Mouse (Mus musculus) olfactory bulb, adult 2 months (tissue): Measurements from ENCODE around the gene Slc5a4a.

ENCODE experiments used
- CTCF ChIP-seq: fragments of 200-500 bp; IDR thresholded peaks from 2 replicates; pipeline ENCODE4 v1.5.1; 2012; ENCODE audit warnings: low read depth, mild to moderate bottlenecking, low read length, moderate library complexity; ENCODE audit not compliant: insufficient read depth
- POLR2A ChIP-seq: fragments of 200-500 bp; IDR thresholded peaks from 2 replicates; pipeline ENCODE4 v1.6.1; 2012; ENCODE audit warnings: mild to moderate bottlenecking, low read depth, low read length, moderate library complexity; ENCODE audit not compliant: insufficient read depth

DNA sequence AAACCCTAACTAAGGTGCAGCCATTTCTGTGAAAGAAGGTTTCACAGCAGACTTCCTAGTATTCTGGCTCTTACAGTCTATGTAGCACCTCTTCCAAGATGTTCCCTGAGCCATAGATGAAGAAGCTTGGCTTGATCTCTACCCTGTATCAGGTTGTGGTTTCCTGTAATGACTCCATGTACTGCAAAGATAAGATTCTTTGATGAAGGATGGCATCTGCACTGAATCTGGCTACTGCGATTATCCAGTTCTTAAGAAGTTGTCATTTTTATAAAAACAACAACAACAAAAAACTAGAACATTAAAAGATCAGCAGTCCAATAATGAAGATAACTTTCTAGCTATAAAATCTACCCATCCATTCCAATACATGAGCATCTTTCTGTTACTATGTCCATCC lies 40.8 kb downstream of the Slc5a4a start:
- no peak for TF ChIP-seq CTCF
- TF ChIP-seq POLR2A, result no peak
